Mouse (Mus musculus) neural tube, embryonic 13.5 days (tissue): ENCODE data around the gene Mipep. TPM values are rescaled to one million over a fixed set of nuclear protein-coding genes. Genes with fewer than 3 reads are reported as not detected.

Experiments used
- ATAC-seq: fragments of 200-750 bp; cut with Nextera tagmentation; 2 replicates; pipeline ENCODE4 v1.8.0; 2017; ENCODE audit warnings: low read depth, mild to moderate bottlenecking, moderate TSS enrichment, moderate library complexity
- H3K27ac ChIP-seq: fragments of 300-500 bp; sonication (generic); replicated peaks from 2 replicates; pipeline ENCODE4 v1.5.1; 2015; ENCODE audit warnings: moderate library complexity, mild to moderate bottlenecking, inconsistent platforms
- H3K27me3 ChIP-seq: fragments of 300-500 bp; sonication (generic); 2 replicates; pipeline ENCODE4 v1.6.1; 2015; ENCODE audit warnings: mild to moderate bottlenecking, inconsistent platforms
- H3K36me3 ChIP-seq: fragments of 300-500 bp; sonication (generic); 2 replicates; pipeline ENCODE4 v1.6.1; 2015; ENCODE audit warnings: mild to moderate bottlenecking, inconsistent platforms
- H3K4me1 ChIP-seq: fragments of 300-500 bp; sonication (generic); replicated peaks from 2 replicates; pipeline ENCODE4 v1.6.1; 2015; ENCODE audit warnings: inconsistent platforms
- H3K4me2 ChIP-seq: fragments of 300-500 bp; sonication (generic); 2 replicates; pipeline ENCODE4 v1.6.1; 2015; ENCODE audit warnings: inconsistent platforms, mild to moderate bottlenecking, moderate library complexity
- H3K4me3 ChIP-seq: fragments of 300-500 bp; sonication (generic); 2 replicates; pipeline ENCODE4 v1.5.1; 2015; ENCODE audit warnings: mild to moderate bottlenecking, inconsistent platforms
- H3K9ac ChIP-seq: fragments of 300-500 bp; sonication (generic); 2 replicates; pipeline ENCODE4 v1.6.1; 2015; ENCODE audit warnings: moderate library complexity, mild to moderate bottlenecking, inconsistent platforms
- H3K9me3 ChIP-seq: fragments of 300-500 bp; sonication (generic); 2 replicates; pipeline ENCODE4 v1.6.1; 2016; ENCODE audit warnings: inconsistent platforms
- WGBS: fragments of 180-500 bp; shearing (Covaris S2); methylation state at CpG from one replicate; pipeline ENCODE4 v1.1.7; 2015; 5-methylcytosine and 5-hydroxymethylcytosine counted together
- polyA plus RNA-seq: library from polyadenylated mRNA; unstranded; fragments of >200 nt; fragmentation: Nextera tagmentation; extraction: Ambion mirVana; gene quantifications from 2 replicates; pipeline ENCODE4 v1.2.1, GENCODE M21; 2015

Gene Mipep
- polyA plus RNA-seq, 1 experiment from 2014 or later: 16.1 TPM

GRCm38 (mm10) chr14:60895172-60896000 lies 111.0 kb downstream of the Mipep start:
- no peak overlapping the region for H3K27ac ChIP-seq
- ATAC-seq: no peak
- no peaks in the 10 kb centered on the region for H3K27me3 ChIP-seq
- 79% methylated on average over 19 of the region's 19 CpGs for WGBS
- no peak overlapping the region for H3K4me3 ChIP-seq
- no peaks in the 10 kb centered on the region for H3K9me3 ChIP-seq
- H3K4me2 ChIP-seq: no peak overlapping the region
- H3K36me3 ChIP-seq: no peaks in the 10 kb centered on the region
- no peak overlapping the region for H3K9ac ChIP-seq
- H3K4me1 ChIP-seq: no peaks in the 10 kb centered on the region

- ATAC-seq: no peak
- Histone ChIP-seq H3K27ac (no peak overlapping the region), H3K36me3 (no peaks in the 10 kb centered on the region), H3K4me1 (no peaks in the 10 kb centered on the region), H3K9ac (no peak overlapping the region), H3K27me3 (no peaks in the 10 kb centered on the region), H3K4me2 (no peak overlapping the region), H3K4me3 (no peak overlapping the region), H3K9me3 (no peaks in the 10 kb centered on the region)
- WGBS: 90% methylated on average over 5 of the region's 5 CpGs
Measured at GRCm38 (mm10) chr14:60898086-60898667, 113.8 kb downstream of the Mipep start.

DNA sequence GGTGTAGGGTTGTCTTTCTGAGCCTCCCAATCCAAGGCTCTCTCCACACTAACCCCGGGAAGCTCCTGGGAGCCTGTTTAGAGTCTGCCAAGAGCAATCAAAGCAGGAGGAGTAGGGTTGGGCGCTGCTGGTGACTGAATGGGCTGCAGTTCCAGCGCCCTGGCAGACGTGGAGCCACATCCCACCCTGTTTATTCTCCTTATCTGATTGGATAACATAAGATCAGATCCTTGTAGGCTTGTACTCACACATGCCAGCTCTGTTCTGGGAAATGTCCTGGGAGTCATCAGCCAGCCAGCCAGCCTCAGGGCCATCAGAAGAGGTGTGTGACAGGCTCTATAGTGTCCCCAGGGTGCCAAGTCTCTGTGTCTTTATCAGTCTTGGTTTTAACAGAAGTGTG lies 120.1 kb downstream of the Mipep start:
- Histone ChIP-seq H3K9ac (no peak overlapping the region), H3K4me2 (no peak overlapping the region), H3K9me3 (no peaks in the 10 kb centered on the region), H3K36me3 (peaks cover 7% of the 10 kb centered on the region; the same call in 1 of the 2 replicates), H3K4me1 (no peaks in the 10 kb centered on the region), H3K4me3 (no peak overlapping the region), H3K27ac (no peak overlapping the region), H3K27me3 (no peaks in the 10 kb centered on the region)
- no peak for ATAC-seq
- 72% methylated on average over 4 of the region's 4 CpGs for WGBS

DNA sequence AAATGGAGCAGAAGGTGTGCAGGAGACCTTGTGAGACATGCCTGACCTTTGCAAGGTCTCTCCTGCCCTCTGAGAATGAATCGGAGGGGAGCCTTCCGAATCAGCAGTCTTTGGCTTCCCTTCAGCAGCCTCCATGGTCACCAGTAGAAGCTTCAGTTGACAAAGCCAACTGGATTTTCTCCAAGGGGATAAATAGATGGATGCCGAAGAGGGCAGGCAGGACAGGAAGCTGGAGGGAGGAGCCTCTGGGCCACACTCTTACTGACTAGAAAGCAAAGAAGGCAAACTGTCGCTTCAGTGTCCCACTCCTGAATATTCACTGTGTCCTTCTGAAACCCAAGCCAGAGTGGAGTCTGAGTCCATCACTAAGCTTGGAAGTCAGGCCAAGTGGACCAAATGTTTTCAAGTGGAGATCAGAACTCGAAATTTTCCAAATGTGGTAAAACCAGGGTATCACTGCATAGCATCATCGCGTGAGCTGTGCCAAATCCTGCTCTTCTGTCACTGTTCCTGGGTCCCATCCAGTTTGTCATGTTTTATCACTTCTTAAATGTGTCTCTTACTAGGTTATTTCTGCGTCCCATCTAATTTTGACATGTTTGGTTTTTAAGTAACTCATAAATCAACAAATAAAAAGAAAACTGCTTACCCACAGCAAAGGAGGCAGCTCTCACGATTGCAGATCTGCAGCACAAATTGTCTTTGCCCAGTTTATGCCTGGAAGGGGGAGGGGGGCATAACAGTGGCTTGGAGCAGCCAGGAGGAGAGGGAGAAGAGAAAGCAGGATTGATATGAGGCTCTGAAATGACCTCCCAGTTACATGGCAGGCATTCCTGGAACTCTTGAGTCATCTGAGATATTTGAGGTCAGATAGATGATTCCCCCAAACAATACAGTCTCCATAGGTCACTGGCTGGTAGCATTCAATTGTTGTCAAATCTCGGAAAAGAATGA lies 122.3 kb downstream of the Mipep start:
- Histone ChIP-seq H3K36me3 (peaks cover 7% of the 10 kb centered on the region; the same call in 1 of the 2 replicates), H3K9me3 (no peaks in the 10 kb centered on the region), H3K27me3 (no peaks in the 10 kb centered on the region), H3K4me1 (no peaks in the 10 kb centered on the region), H3K27ac (no peak overlapping the region), H3K4me3 (no peak overlapping the region), H3K4me2 (no peak overlapping the region), H3K9ac (no peak overlapping the region)
- no peak for ATAC-seq
- WGBS: 89% methylated on average over 10 of the region's 10 CpGs

- H3K27ac ChIP-seq: no peak overlapping the region
- 95% methylated on average over 4 of the region's 4 CpGs for WGBS
- ATAC-seq: no peak
- peaks cover 4% of the 10 kb centered on the region; the same call in 1 of the 2 replicates for H3K36me3 ChIP-seq
- H3K4me1 ChIP-seq: peaks cover 10% of the 10 kb centered on the region
- no peak overlapping the region for H3K4me2 ChIP-seq
- H3K9me3 ChIP-seq: no peaks in the 10 kb centered on the region
- H3K9ac ChIP-seq: no peak overlapping the region
- H3K4me3 ChIP-seq: no peak overlapping the region
- H3K27me3 ChIP-seq: no peaks in the 10 kb centered on the region
Measured at GRCm38 (mm10) chr14:60909351-60909750, 125.0 kb downstream of the Mipep start.

DNA sequence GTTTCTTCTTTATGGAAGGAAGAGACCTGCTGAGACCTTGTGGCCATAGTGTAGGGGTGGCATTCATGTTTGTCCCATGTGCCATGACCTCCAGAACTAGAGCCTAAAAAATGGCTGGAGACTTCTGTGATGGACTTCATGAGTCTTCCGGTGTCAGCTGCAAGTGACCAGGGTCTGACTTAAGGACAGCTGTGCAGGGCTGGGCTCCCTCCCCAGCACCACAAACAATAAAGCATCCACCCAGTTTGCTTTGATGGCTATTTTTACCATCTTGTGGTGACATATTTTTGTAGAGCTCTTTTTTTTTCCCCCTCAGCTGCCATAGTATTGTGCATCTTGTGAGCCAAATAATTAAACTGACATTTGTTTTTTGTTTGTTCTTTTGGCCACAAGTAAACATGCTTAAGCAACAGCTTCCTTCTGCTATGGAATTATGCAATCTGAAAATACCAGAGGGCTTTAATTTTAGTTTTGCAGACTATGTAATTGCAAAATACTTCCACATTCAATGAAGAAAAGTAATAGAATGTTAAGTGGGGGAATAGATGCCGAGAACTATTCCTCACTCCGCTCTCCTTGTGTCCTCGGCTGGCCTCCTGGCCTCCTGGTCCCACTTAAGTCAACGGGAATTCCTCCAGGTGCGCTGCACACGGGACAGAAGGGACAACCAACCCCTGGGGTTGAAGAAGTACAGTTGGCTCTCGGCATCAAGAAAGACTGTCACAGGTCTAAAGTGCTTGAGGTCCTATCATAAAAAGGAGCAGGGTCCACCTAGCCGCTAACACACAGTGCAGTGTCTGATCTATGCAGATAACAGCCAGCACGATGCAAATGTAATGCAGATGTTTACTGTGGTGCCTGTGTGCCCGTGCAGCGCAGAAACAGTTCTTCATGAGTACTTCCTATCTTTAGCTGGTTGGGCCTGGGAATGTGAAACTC lies 126.4 kb downstream of the Mipep start:
- WGBS: 91% methylated on average over 12 of the region's 12 CpGs

DNA sequence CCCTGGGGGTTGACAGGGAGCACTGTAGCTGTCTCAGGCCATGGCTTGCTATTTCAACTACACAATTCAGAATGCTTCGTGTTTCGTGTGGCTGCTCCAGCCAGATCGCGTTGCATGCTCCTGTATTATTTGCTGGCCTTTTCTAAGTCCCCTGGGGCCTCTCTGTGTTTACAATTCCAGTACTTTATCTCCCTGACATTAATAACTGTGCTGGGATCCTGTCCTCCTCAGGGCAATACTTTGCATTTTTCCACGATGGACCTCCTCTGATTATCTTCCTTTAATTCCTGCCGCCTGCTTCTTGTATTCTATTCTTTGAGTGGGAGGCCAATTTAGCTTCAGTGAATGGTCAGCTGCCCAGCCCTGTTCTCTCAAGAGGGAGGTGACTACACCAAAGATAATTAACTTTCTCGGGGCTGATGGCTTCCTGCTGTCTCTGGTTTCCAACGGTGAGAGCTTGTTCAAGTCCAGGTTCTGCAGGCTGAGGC lies 128.7 kb downstream of the Mipep start:
- no peaks in the 10 kb centered on the region for H3K36me3 ChIP-seq
- H3K4me3 ChIP-seq: no peak overlapping the region
- no peak overlapping the region for H3K4me2 ChIP-seq
- no peaks in the 10 kb centered on the region for H3K9me3 ChIP-seq
- no peaks in the 10 kb centered on the region for H3K27me3 ChIP-seq
- 10% methylated on average over 8 of the region's 8 CpGs for WGBS
- H3K27ac ChIP-seq: no peak overlapping the region
- H3K9ac ChIP-seq: no peak overlapping the region
- no peak for ATAC-seq
- H3K4me1 ChIP-seq: peaks cover 10% of the 10 kb centered on the region

More for the DNA sequence above, 126.4 kb downstream of the Mipep start:
- H3K9me3 ChIP-seq: no peaks in the 10 kb centered on the region
- H3K4me1 ChIP-seq: peaks cover 10% of the 10 kb centered on the region
- no peak overlapping the region for H3K9ac ChIP-seq
- no peak overlapping the region for H3K4me3 ChIP-seq
- no peak overlapping the region for H3K4me2 ChIP-seq
- ATAC-seq: no peak
- H3K27ac ChIP-seq: no peak overlapping the region
- no peaks in the 10 kb centered on the region for H3K36me3 ChIP-seq
- H3K27me3 ChIP-seq: no peaks in the 10 kb centered on the region

DNA sequence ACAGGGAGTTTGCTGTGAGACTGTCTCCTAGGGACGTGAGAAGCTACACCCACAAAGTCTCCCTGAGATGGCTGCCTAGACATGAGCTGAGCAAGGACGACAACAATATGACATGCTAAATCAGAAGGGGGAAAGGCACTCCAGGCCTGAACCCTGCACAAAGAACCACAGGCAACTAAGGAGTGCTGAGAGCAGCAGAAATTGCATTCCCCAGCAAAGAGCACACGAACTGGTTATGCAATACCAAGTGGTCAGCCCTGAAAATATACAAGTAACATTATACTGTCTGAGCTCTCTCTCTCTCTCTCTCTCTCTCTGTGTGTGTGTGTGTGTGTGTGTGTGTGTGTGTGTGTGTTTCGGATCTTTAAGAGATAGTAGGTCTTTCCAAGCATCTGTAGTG lies 132.3 kb downstream of the Mipep start:
- Histone ChIP-seq H3K9ac (no peak overlapping the region), H3K27me3 (no peaks in the 10 kb centered on the region), H3K4me2 (no peak overlapping the region), H3K4me3 (no peak overlapping the region), H3K4me1 (peaks cover 10% of the 10 kb centered on the region), H3K36me3 (no peaks in the 10 kb centered on the region), H3K9me3 (no peaks in the 10 kb centered on the region), H3K27ac (no peak overlapping the region)
- 67% methylated on average over 4 of the region's 4 CpGs for WGBS
- ATAC-seq: no peak

- 0 out of 2 replicates have a peak, but pooled peaks cover 2% of the 10 kb centered on the region for H3K9me3 ChIP-seq
- no peaks in the 10 kb centered on the region for H3K27me3 ChIP-seq
- H3K27ac ChIP-seq: no peak overlapping the region
- no peak overlapping the region for H3K4me2 ChIP-seq
- H3K9ac ChIP-seq: no peak overlapping the region
- no peak overlapping the region for H3K4me3 ChIP-seq
- no peaks in the 10 kb centered on the region for H3K4me1 ChIP-seq
- 17% methylated on average over 1 of the region's 1 CpGs for WGBS
- no peak for ATAC-seq
- H3K36me3 ChIP-seq: no peaks in the 10 kb centered on the region
Measured at GRCm38 (mm10) chr14:60926011-60926410, 141.6 kb downstream of the Mipep start.

DNA sequence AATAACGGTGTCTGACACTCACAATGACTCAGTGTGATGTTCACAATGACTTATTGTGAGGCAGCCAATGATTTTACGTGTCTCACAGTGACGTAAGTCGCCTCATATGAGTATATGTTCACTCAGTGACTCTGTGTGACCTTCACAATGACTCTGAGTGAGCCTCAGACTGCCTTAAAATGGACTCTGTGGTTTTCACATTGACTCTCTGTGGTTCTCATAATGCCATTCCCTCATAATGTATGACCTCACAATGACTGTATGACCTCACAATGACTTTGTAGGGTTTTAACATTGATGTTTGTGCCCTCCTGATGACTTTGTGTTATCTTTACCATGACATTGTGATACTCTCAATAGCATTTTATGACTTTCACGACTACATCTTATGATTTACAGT lies 151.3 kb downstream of the Mipep start:
- H3K27me3 ChIP-seq: no peaks in the 10 kb centered on the region
- H3K9me3 ChIP-seq: no peaks in the 10 kb centered on the region
- ATAC-seq: no peak
- no peak overlapping the region for H3K4me2 ChIP-seq
- 80% methylated on average over 5 of the region's 5 CpGs for WGBS
- H3K36me3 ChIP-seq: no peaks in the 10 kb centered on the region
- H3K9ac ChIP-seq: no peak overlapping the region
- H3K4me1 ChIP-seq: no peaks in the 10 kb centered on the region
- no peak overlapping the region for H3K4me3 ChIP-seq
- H3K27ac ChIP-seq: no peak overlapping the region

DNA sequence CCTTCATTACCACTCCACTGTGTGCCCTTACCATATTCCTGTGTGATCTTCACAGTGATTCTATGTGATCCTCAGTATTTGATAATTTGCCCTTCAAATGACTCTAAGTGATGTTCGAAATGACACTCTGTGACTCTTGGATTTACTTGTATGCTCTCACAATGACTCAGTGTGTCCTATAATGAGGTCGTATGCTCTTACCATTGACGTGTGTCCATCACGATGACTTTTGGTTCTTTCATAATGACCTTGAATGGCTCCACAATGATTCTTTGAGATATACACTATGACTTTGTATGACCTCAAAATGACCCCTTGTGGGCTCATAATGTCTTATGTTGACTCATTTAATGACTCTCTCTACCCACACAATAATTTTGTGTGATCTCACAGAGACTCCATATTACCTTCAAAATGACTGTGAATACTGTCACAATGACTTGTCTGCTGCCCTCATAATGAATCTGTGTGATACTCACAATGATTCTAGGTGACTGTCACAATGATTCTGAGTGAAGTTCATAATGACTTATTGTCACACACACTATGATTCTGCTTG lies 153.2 kb downstream of the Mipep start:
- Histone ChIP-seq H3K36me3 (no peaks in the 10 kb centered on the region), H3K9me3 (no peaks in the 10 kb centered on the region), H3K9ac (no peak overlapping the region), H3K4me2 (no peak overlapping the region), H3K27me3 (no peaks in the 10 kb centered on the region), H3K27ac (no peak overlapping the region), H3K4me1 (no peaks in the 10 kb centered on the region), H3K4me3 (no peak overlapping the region)
- WGBS: 94% methylated on average over 4 of the region's 4 CpGs
- ATAC-seq: no peak
